Mouse (Mus musculus) myocyte (in vitro differentiated cells): ENCODE measurements at regions not wholly inside any gene's neighbourhood (a gene's known extent, or its start where the extent isn't known, plus 50 kb on each side); places are given as distances from the start of the nearest gene placed in this dataset.

Experiments used
- CEBPB ChIP-seq: IDR thresholded peaks from 2 replicates; pipeline ENCODE4 v1.6.1; 2011; ENCODE audit warnings: mild to moderate bottlenecking, moderate library complexity; ENCODE audit not compliant: poor library complexity, insufficient read depth, severe bottlenecking
- E2F4 ChIP-seq: IDR thresholded peaks from one replicate; pipeline ENCODE4 v1.6.1; 2011; ENCODE audit warnings: mild to moderate bottlenecking, control low read depth, moderate library complexity; ENCODE audit not compliant: insufficient read depth
- MAX ChIP-seq: IDR thresholded peaks from one replicate; pipeline ENCODE4 v1.6.1; 2011; ENCODE audit warnings: low read depth, mild to moderate bottlenecking, control low read depth
- MYOD1 ChIP-seq, 3 experiments: IDR thresholded peaks; one replicate each; pipeline ENCODE4 v1.6.1; 2011; ENCODE audit warnings: control low read depth in 2 of 3, low read depth in 2 of 3, mild to moderate bottlenecking in 2 of 3, moderate library complexity in 1 of 3; ENCODE audit not compliant: insufficient read length in 2 of 3, control insufficient read depth in 1 of 3
- MYOG ChIP-seq, 3 experiments: IDR thresholded peaks; one replicate each; pipeline ENCODE4 v1.6.1; 2011; ENCODE audit warnings: control low read depth in 2 of 3, low read depth in 2 of 3, mild to moderate bottlenecking in 2 of 3; ENCODE audit not compliant: insufficient read length in 2 of 3, control insufficient read depth in 1 of 3, insufficient read depth in 1 of 3
- POLR2A ChIP-seq: IDR thresholded peaks from one replicate; pipeline ENCODE4 v1.6.1; 2011; ENCODE audit warnings: low read depth, mild to moderate bottlenecking, control low read depth, moderate library complexity; ENCODE audit not compliant: insufficient read length
- POLR2AphosphoS2 ChIP-seq: IDR thresholded peaks from one replicate; pipeline ENCODE4 v1.6.1; 2011; ENCODE audit warnings: low read depth, control low read depth; ENCODE audit not compliant: insufficient read length
- REST ChIP-seq: IDR thresholded peaks from one replicate; pipeline ENCODE4 v1.6.1; 2011; ENCODE audit warnings: mild to moderate bottlenecking, control low read depth, moderate library complexity; ENCODE audit not compliant: insufficient read depth, insufficient read length
- USF1 ChIP-seq: IDR thresholded peaks from one replicate; pipeline ENCODE4 v1.6.1; 2011; ENCODE audit warnings: low read depth, mild to moderate bottlenecking, control low read depth, moderate library complexity

GRCm38 (mm10) chr3:57102254-57102653 is 199.5 kb downstream of the Tm4sf1 start:
- TF ChIP-seq MYOG (IDR thresholded peaks at IDR 0.05; ENCODE audit: control insufficient read depth in 1 of 3, insufficient read depth in 1 of 3, insufficient read length in 2 of 3, low read depth in 2 of 3) (no peak), REST (no peak), MAX (no peak), POLR2A (no peak), E2F4 (no peak), USF1 (no peak), POLR2AphosphoS2 (no peak), CEBPB (no peak), MYOD1 (IDR thresholded peaks at IDR 0.05; ENCODE audit: control insufficient read depth in 1 of 3, insufficient read length in 2 of 3, low read depth in 2 of 3) (no peak)
